Mouse (Mus musculus): ENCODE measurements at regions not wholly inside any gene's neighbourhood (a gene's known extent, or its start where the extent isn't known, plus 50 kb on each side); places are given as distances from the start of the nearest gene placed in this dataset.
A peak's percentile ranks its signal among the peaks of the same experiment; 100 is the strongest.

DNA sequence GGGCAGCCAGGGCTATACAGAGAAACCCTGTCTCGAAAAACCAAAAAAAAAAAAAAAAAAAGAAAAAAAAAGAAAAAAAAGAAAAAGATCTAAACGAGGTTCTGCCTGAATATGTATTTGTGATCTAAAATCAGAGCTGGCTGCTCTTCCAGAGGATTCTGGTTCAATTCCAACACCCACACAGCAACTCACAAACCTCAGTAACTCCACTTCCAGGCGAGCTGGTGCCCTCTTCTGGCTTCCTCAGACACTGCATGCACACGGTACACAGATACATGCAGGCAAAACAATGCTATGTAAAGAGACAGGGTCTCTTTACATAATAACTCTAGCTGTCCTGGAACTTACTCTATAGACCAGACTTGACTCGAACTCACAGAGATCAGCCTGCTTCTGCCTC lies 114.8 kb downstream of the Zfp281 start:
- Histone ChIP-seq H3K36me3 (ENCODE audit: insufficient read depth, low read length) (no peaks in the 10 kb centered on the region), H3K27ac (ENCODE audit: low read depth, low read length) (no peak overlapping the region), H3K9ac (replicated peaks; ENCODE audit: low read length, poor library complexity, severe bottlenecking) (no peak overlapping the region), H3K4me1 (ENCODE audit: insufficient read depth, low read length) (no peaks in the 10 kb centered on the region), H3K9me3 (ENCODE audit: low read length) (no peaks in the 10 kb centered on the region), H3K27me3 (ENCODE audit: insufficient read depth, low read length) (no peaks in the 10 kb centered on the region), H3K4me2 (ENCODE audit: low read depth, low read length, poor library complexity, severe bottlenecking) (no peak overlapping the region), H3K4me3 (ENCODE audit: low read depth, low read length) (no peak overlapping the region)
- DNase-seq (ENCODE audit: low spot score): peak; percentile 9
- peak; percentile 60 for TF ChIP-seq CTCF (IDR thresholded peaks at IDR 0.05)
- WGBS: 84% methylated on average over 5 of the region's 5 CpGs
- no peak for ATAC-seq (ENCODE audit: low FRiP score)

DNA sequence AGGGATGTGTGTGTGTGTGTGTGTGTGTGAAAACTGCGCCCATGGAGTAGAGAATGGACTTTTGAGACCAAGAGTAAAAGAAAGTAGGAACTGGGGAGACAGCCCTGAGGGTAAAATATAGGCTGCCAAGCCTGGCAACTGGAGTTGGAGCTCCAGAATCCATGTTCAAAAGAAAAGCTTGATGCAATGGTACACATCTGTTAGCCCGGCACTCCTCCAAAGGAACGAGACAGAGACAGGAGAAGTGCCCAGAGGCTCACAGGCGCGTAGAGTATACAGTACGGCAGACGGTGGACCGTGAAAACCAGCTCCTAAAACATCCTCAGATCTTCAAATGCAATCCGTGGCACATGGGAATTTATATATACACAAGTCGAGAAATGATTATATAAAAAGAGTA lies 116.4 kb downstream of the Zfp281 start:
- H3K27me3 ChIP-seq (ENCODE audit: insufficient read depth, low read length): no peaks in the 10 kb centered on the region
- H3K4me2 ChIP-seq (ENCODE audit: low read depth, low read length, poor library complexity, severe bottlenecking): no peak overlapping the region
- no peak overlapping the region for H3K4me3 ChIP-seq (ENCODE audit: low read depth, low read length)
- H3K9ac ChIP-seq (replicated peaks; ENCODE audit: low read length, poor library complexity, severe bottlenecking): no peak overlapping the region
- no peaks in the 10 kb centered on the region for H3K36me3 ChIP-seq (ENCODE audit: insufficient read depth, low read length)
- WGBS: 74% methylated on average over 10 of the region's 10 CpGs
- DNase-seq (ENCODE audit: low spot score) (no peak), ATAC-seq (ENCODE audit: low FRiP score) (no peak)
- no peaks in the 10 kb centered on the region for H3K4me1 ChIP-seq (ENCODE audit: insufficient read depth, low read length)
- H3K9me3 ChIP-seq (ENCODE audit: low read length): no peaks in the 10 kb centered on the region
- no peak for TF ChIP-seq CTCF (IDR thresholded peaks at IDR 0.05)
- no peak overlapping the region for H3K27ac ChIP-seq (ENCODE audit: low read depth, low read length)

DNA sequence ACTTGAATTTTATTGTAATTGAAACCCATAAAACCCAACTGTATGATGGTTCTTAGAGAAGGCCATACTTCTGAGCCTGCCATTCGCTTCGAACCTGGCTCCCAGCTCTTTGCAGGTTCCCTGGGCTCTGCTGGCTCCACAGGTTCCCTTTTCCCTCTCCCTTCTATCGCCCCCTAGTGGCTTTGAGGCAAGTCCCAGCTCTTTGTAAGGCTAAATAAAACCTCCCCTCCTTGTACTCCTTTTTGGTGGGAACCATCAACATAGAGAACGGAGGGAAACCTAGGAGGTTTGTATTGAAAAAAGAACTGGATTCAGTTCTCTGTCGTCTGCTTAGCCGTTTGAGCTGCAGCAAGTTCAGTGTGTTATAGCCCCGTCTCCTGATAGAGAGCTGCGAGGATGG lies 124.5 kb downstream of the Zfp281 start:
- DNase-seq (ENCODE audit: low spot score) (no peak), ATAC-seq (ENCODE audit: low FRiP score) (no peak)
- 58% methylated on average over 8 of the region's 8 CpGs for WGBS
- Histone ChIP-seq H3K4me1 (ENCODE audit: insufficient read depth, low read length) (no peaks in the 10 kb centered on the region), H3K4me2 (ENCODE audit: low read depth, low read length, poor library complexity, severe bottlenecking) (no peak overlapping the region), H3K9me3 (ENCODE audit: low read length) (no peaks in the 10 kb centered on the region), H3K27me3 (ENCODE audit: insufficient read depth, low read length) (no peaks in the 10 kb centered on the region), H3K4me3 (ENCODE audit: low read depth, low read length) (no peak overlapping the region), H3K9ac (replicated peaks; ENCODE audit: low read length, poor library complexity, severe bottlenecking) (no peak overlapping the region), H3K36me3 (ENCODE audit: insufficient read depth, low read length) (no peaks in the 10 kb centered on the region), H3K27ac (ENCODE audit: low read depth, low read length) (no peak overlapping the region)
- peak; percentile 65 for TF ChIP-seq CTCF (IDR thresholded peaks at IDR 0.05)

DNA sequence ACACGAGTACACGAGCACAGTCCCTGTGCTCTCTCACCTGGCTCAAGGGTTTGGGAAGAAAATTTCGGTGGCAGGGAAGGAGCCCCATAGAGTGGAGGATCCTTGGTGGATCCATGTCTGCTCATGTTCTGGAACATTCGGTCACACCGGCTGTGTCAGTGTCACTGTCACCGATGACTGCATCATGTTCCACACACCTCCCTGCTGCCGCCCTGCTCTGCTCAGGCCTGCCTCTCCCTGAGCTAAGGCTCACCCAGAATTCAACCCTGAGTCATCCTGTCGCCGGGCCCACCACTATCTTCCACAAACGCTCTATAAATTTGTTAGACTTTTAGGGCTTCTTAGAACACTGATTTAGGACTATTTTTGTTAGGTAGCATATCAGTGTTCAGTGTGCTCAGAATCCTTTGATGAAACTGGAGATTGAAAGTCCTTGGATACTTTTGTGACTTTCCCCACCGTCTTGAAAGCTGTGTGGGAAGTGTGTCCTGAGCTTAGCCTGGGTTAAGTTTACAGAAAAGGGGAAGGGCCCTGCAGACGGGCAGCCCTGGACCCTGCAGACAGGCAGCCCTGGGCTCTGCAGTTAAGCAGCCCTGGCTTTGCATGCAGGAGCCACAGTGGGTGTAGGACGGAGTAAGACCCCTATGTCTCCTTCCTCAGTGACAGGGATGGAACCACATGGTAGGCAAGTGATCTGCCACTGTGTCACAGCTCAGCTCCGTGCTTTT lies 126.9 kb downstream of the Zfp281 start:
- Histone ChIP-seq H3K4me2 (ENCODE audit: low read depth, low read length, poor library complexity, severe bottlenecking) (no peak overlapping the region), H3K9me3 (ENCODE audit: low read length) (no peaks in the 10 kb centered on the region), H3K4me3 (ENCODE audit: low read depth, low read length) (no peak overlapping the region), H3K9ac (replicated peaks; ENCODE audit: low read length, poor library complexity, severe bottlenecking) (no peak overlapping the region), H3K4me1 (ENCODE audit: insufficient read depth, low read length) (no peaks in the 10 kb centered on the region), H3K27ac (ENCODE audit: low read depth, low read length) (no peak overlapping the region), H3K36me3 (ENCODE audit: insufficient read depth, low read length) (no peaks in the 10 kb centered on the region), H3K27me3 (ENCODE audit: insufficient read depth, low read length) (no peaks in the 10 kb centered on the region)
- TF ChIP-seq CTCF (IDR thresholded peaks at IDR 0.05): no peak
- ATAC-seq (ENCODE audit: low FRiP score): no peak
- no peak for DNase-seq (ENCODE audit: low spot score)
- WGBS: 81% methylated on average over 14 of the region's 14 CpGs

DNA sequence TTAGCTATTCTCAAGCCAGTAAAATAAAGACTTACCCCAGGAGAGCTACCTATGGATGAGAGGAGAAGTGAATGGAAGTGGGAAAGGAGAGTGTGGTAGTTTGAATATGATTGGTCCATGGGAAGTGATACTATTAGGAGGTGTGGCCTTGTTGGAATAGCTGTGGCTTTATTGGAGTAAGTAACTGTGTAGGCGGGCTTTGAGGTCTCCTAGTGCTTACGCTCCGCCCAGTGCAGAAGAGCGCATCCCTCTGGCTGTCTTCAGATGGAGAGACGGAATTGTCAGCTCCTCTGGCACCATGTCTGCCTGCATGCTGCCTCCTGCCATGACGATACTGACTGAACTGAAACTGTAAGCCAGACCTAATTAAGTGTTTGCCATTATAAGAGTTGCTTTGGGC lies 129.6 kb downstream of the Zfp281 start:
- H3K4me1 ChIP-seq (ENCODE audit: insufficient read depth, low read length): peaks cover 2% of the 10 kb centered on the region; the same call in 1 of the 2 replicates
- H3K9ac ChIP-seq (replicated peaks; ENCODE audit: low read length, poor library complexity, severe bottlenecking): no peak overlapping the region
- H3K4me2 ChIP-seq (ENCODE audit: low read depth, low read length, poor library complexity, severe bottlenecking): no peak overlapping the region
- no peak overlapping the region for H3K4me3 ChIP-seq (ENCODE audit: low read depth, low read length)
- no peak overlapping the region for H3K27ac ChIP-seq (ENCODE audit: low read depth, low read length)
- no peaks in the 10 kb centered on the region for H3K9me3 ChIP-seq (ENCODE audit: low read length)
- H3K27me3 ChIP-seq (ENCODE audit: insufficient read depth, low read length): no peaks in the 10 kb centered on the region
- ATAC-seq (ENCODE audit: low FRiP score) (no peak), DNase-seq (ENCODE audit: low spot score) (no peak)
- WGBS: 96% methylated on average over 6 of the region's 6 CpGs
- no peak for TF ChIP-seq CTCF (IDR thresholded peaks at IDR 0.05)
- H3K36me3 ChIP-seq (ENCODE audit: insufficient read depth, low read length): no peaks in the 10 kb centered on the region

DNA sequence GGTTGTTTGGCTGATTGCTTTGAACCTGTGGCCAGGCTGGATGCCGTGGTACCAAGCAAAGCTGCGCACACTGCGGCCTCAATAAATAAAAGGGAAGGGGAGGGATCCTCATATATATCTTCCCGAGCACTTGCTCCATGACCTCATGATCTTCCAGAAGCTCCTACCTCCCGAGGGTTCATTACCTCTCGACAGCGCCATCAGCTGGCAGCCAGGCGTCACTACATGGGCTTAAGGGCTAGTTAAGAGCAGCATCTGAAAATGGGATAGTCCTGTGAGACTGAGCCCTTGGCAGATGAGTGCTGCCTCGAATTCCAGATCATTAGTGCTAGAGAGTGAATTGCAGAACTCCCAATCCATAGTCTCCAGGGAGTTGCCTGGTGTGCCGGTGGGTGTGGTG lies 134.0 kb downstream of the Zfp281 start:
- no peak for DNase-seq (ENCODE audit: low spot score)
- 71% methylated on average over 10 of the region's 10 CpGs for WGBS
- Histone ChIP-seq H3K36me3 (ENCODE audit: insufficient read depth, low read length) (no peaks in the 10 kb centered on the region), H3K4me2 (ENCODE audit: low read depth, low read length, poor library complexity, severe bottlenecking) (no peak overlapping the region), H3K27me3 (ENCODE audit: insufficient read depth, low read length) (no peaks in the 10 kb centered on the region), H3K4me1 (ENCODE audit: insufficient read depth, low read length) (peaks cover 2% of the 10 kb centered on the region; the same call in 1 of the 2 replicates), H3K4me3 (ENCODE audit: low read depth, low read length) (no peak overlapping the region), H3K9me3 (ENCODE audit: low read length) (no peaks in the 10 kb centered on the region), H3K9ac (replicated peaks; ENCODE audit: low read length, poor library complexity, severe bottlenecking) (no peak overlapping the region), H3K27ac (ENCODE audit: low read depth, low read length) (no peak overlapping the region)
- no peak for TF ChIP-seq CTCF (IDR thresholded peaks at IDR 0.05)
- no peak for ATAC-seq (ENCODE audit: low FRiP score)

Measured in midbrain, postnatal 0 days (tissue).